Mouse (Mus musculus) small intestine, adult 2 months (tissue): ENCODE results near the gene Jpt2. TPM values are rescaled to one million over a fixed set of nuclear protein-coding genes. Genes with fewer than 3 reads are reported as not detected.

Source experiments
- H3K27ac ChIP-seq: fragments of 200-500 bp; 2 replicates; pipeline ENCODE4 v1.5.1; 2012; ENCODE audit warnings: low read depth, low read length, control low read depth, inconsistent platforms; ENCODE audit not compliant: insufficient read depth
- H3K27me3 ChIP-seq: fragments of 200-500 bp; 2 replicates; pipeline ENCODE4 v1.6.1; 2012; ENCODE audit warnings: mild to moderate bottlenecking, moderate library complexity, low read length, inconsistent platforms; ENCODE audit not compliant: control insufficient read depth, insufficient read depth
- H3K36me3 ChIP-seq: fragments of 200-500 bp; 2 replicates; pipeline ENCODE4 v1.6.1; 2012; ENCODE audit warnings: mild to moderate bottlenecking, low read length, control low read depth, inconsistent platforms; ENCODE audit not compliant: control insufficient read depth, insufficient read depth
- H3K4me1 ChIP-seq: fragments of 200-500 bp; 2 replicates; pipeline ENCODE4 v1.6.1; 2012; ENCODE audit warnings: low read length, inconsistent platforms, mixed read lengths; ENCODE audit not compliant: control insufficient read depth, insufficient read depth, insufficient read length
- H3K4me3 ChIP-seq: fragments of 200-500 bp; 2 replicates; pipeline ENCODE4 v1.5.1; 2012; ENCODE audit warnings: low read depth, mild to moderate bottlenecking, control low read depth, inconsistent platforms, low read length, moderate library complexity
- CTCF ChIP-seq: fragments of 200-500 bp; IDR thresholded peaks from 2 replicates; pipeline ENCODE4 v1.5.1; 2012; ENCODE audit warnings: low read depth, mild to moderate bottlenecking, control low read depth, inconsistent platforms, low read length, moderate library complexity, mixed read lengths; ENCODE audit not compliant: insufficient replicate concordance, insufficient read length; ENCODE audit errors: extremely low read depth
- POLR2A ChIP-seq: fragments of 200-500 bp; IDR thresholded peaks from 2 replicates; pipeline ENCODE4 v1.6.1; 2012; ENCODE audit warnings: low read depth, mild to moderate bottlenecking, control low read depth, inconsistent platforms, low read length, moderate library complexity
- WGBS: fragments of 180-500 bp; shearing (Covaris S2); methylation state at CpG from one replicate; pipeline ENCODE4 v1.1.7; 2018; 5-methylcytosine and 5-hydroxymethylcytosine counted together
- polyA plus RNA-seq: library from polyadenylated mRNA; depleted of rRNA; stranded (reverse); fragments of >200 nt; gene quantifications from 2 replicates; pipeline ENCODE4 v1.2.3, GENCODE M21; 2012; rRNA removed

Jpt2 gene
- polyA plus RNA-seq, 1 experiment, result 18.2 TPM

DNA sequence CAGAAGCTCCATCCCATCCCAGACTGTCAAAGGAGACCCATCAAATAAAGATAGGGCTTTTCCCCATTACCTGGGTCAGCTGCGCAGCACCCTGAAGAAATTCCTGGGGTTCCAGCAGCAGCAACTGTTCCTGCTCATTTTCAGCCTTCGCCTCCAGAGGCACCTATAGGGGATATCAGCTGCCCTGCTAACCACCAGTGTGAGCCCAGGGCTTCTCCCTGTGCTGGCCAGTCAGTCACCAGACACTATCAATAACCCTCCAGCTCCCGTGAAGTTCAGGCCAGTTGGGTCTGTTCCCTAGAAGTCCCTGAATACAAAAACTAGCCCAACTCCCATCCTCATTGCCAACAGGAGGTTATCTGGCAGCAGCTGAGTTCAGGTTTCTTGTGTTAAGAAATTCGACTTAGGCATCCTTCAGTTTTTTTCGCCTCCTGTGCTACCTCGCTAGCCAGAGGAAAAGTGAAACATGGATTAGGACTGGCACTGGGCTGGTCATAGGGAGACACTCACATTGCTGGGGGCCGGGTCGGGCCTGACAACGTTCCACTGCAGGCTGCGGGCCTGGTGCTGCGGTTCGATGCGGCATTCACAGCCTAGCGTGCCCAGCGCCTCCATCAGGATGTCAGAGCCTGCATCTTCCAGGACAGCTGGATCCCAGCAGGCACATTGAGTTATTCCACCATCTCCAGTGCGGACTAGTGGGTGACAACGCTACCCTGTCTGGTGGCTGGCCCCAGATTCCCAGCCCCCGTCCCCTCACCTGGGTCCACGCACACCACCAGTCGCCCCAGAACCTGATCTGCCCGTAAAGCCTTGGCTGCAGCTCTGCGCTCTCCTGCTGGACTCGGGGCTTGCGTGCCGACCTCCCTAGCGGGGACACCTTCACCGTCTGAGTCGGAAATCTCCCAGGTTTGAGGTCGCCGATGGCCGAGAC is 66.2 kb downstream of the Jpt2 start:
- Histone ChIP-seq H3K4me1 (peaks cover 11% of the 10 kb centered on the region), H3K27ac (peak overlapping the region; percentile 43), H3K36me3 (peaks cover 40% of the 10 kb centered on the region), H3K4me3 (peak overlapping the region; percentile 72), H3K27me3 (no peaks in the 10 kb centered on the region)
- TF ChIP-seq CTCF, result no peak
- 8% methylated on average over 31 of the region's 31 CpGs for WGBS

DNA sequence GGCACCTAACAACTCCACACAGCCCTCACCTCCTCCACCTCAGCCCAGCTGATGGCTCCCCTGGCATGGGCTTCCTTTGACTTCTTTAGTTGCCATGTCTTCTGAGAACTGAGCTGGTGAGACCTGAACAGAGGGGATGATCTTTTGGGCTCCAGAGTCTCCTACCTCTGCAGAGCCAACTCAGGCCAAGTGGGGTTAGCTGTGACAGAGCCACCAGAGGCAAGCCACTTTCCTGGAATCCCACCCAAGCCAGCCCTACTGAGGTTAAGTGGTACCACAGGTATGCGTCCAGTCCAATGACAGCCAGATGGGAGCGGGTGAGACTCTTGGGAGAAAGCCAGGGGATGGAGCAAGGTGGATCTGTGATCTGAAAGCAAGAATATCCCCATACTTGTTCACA is 67.2 kb downstream of the Jpt2 start:
- 98% methylated on average over 2 of the region's 2 CpGs for WGBS
- Histone ChIP-seq H3K36me3 (peaks cover 32% of the 10 kb centered on the region), H3K4me3 (no peak overlapping the region), H3K27me3 (no peaks in the 10 kb centered on the region), H3K4me1 (peaks cover 11% of the 10 kb centered on the region), H3K27ac (no peak overlapping the region)
- TF ChIP-seq CTCF, result no peak
- no peak for TF ChIP-seq POLR2A

- Histone ChIP-seq H3K36me3 (peaks cover 30% of the 10 kb centered on the region), H3K4me1 (peaks cover 10% of the 10 kb centered on the region), H3K4me3 (no peak overlapping the region), H3K27me3 (no peaks in the 10 kb centered on the region), H3K27ac (no peak overlapping the region)
- no peak for TF ChIP-seq POLR2A
- no peak for TF ChIP-seq CTCF
- WGBS, result 92% methylated on average over 12 of the region's 12 CpGs
Measured at GRCm38 (mm10) chr17:24892785-24893184, 67.7 kb downstream of the Jpt2 start.

- Histone ChIP-seq H3K4me3 (no peak overlapping the region), H3K36me3 (peaks cover 27% of the 10 kb centered on the region), H3K27ac (no peak overlapping the region), H3K27me3 (no peaks in the 10 kb centered on the region), H3K4me1 (peaks cover 8% of the 10 kb centered on the region)
- WGBS, result 79% methylated on average over 13 of the region's 13 CpGs
- TF ChIP-seq CTCF (no peak), POLR2A (no peak)
Measured at GRCm38 (mm10) chr17:24891321-24891720, 69.2 kb downstream of the Jpt2 start.

- no peaks in the 10 kb centered on the region for H3K27me3 ChIP-seq
- H3K36me3 ChIP-seq, result peaks cover 27% of the 10 kb centered on the region
- WGBS, result 82% methylated on average over 19 of the region's 19 CpGs
- H3K4me1 ChIP-seq, result peaks cover 10% of the 10 kb centered on the region
- no peak overlapping the region for H3K27ac ChIP-seq
- TF ChIP-seq POLR2A, result no peak
- TF ChIP-seq CTCF, result no peak
- no peak overlapping the region for H3K4me3 ChIP-seq
Measured at GRCm38 (mm10) chr17:24890151-24891092, 70.1 kb downstream of the Jpt2 start.

DNA sequence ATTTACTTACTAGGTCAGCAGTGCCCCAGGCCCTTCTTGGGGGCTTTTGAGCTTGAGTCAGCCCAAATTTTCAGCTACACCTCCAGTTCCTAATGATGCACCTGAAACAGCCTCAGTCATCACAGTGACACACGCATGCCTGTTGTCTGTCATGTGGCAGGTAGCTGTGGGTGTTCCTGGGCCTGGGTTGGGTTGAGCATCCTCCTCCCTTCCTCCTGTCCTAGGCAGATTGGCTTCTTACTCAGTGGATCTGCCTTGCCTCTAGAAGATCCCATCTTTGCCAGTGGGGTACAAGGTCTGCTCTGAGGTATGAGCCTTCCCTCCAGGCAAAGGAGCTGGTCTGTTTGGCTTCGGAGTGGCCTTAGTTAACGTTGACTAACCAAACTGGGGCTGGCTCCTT is 71.6 kb downstream of the Jpt2 start:
- H3K4me3 ChIP-seq, result no peak overlapping the region
- no peaks in the 10 kb centered on the region for H3K27me3 ChIP-seq
- H3K36me3 ChIP-seq, result peaks cover 34% of the 10 kb centered on the region
- no peak for TF ChIP-seq POLR2A
- no peak for TF ChIP-seq CTCF
- no peak overlapping the region for H3K27ac ChIP-seq
- H3K4me1 ChIP-seq, result peaks cover 13% of the 10 kb centered on the region
- 75% methylated on average over 3 of the region's 3 CpGs for WGBS

Other genes starting within 250 kb of the Jpt2 start
- gene Rnf151, start 242.6 kb downstream of the Jpt2 start, polyA plus RNA-seq, result 0.19 TPM in 1 of 2 replicates, not detected in the other
- gene Rps2, start 242.6 kb downstream of the Jpt2 start, polyA plus RNA-seq, result 1,627 and 2,207 TPM in 2 replicates
- gene Ndufb10, start 236.2 kb downstream of the Jpt2 start, polyA plus RNA-seq, result 384 and 403 TPM in 2 replicates
- 0.11 and 0.19 TPM in 2 replicates for gene Rpl3l, start 232.9 kb downstream of the Jpt2 start, polyA plus RNA-seq
- 29.5 and 54.2 TPM in 2 replicates for gene Msrb1, start 224.0 kb downstream of the Jpt2 start, polyA plus RNA-seq
- 1.7 and 2.8 TPM in 2 replicates for gene Hs3st6, start 207.7 kb downstream of the Jpt2 start, polyA plus RNA-seq
- not detected in 2 replicates for gene Meiob, start 156.4 kb downstream of the Jpt2 start, polyA plus RNA-seq
- 352 and 372 TPM in 2 replicates for gene Hagh, start 120.5 kb downstream of the Jpt2 start, polyA plus RNA-seq
- gene Fahd1, start 110.3 kb downstream of the Jpt2 start, polyA plus RNA-seq, result 65.2 and 108 TPM in 2 replicates
- 0.42 and 1.4 TPM in 2 replicates for gene Igfals, start 94.7 kb downstream of the Jpt2 start, polyA plus RNA-seq
- 33.0 and 39.9 TPM in 2 replicates for gene Nubp2, start 74.3 kb downstream of the Jpt2 start, polyA plus RNA-seq
- gene Spsb3, start 74.0 kb downstream of the Jpt2 start, polyA plus RNA-seq, result 51.5 and 88.1 TPM in 2 replicates
- 20.3 and 21.0 TPM in 2 replicates for gene Eme2, start 65.6 kb downstream of the Jpt2 start, polyA plus RNA-seq
- gene Mrps34, start 65.6 kb downstream of the Jpt2 start, polyA plus RNA-seq, result 244 and 319 TPM in 2 replicates
- gene Nme3, start 64.2 kb downstream of the Jpt2 start, polyA plus RNA-seq, result 29.4 and 52.4 TPM in 2 replicates
- gene Mapk8ip3, start 23.7 kb downstream of the Jpt2 start, polyA plus RNA-seq, result 37.0 and 51.7 TPM in 2 replicates
- 5.8 and 10.0 TPM in 2 replicates for gene Cramp1l, start 55.1 kb upstream of the Jpt2 start, polyA plus RNA-seq
- gene Ift140, start 55.4 kb upstream of the Jpt2 start, polyA plus RNA-seq, result 4.2 and 8.4 TPM in 2 replicates
- gene Tmem204, start 122.9 kb upstream of the Jpt2 start, polyA plus RNA-seq, result 9.7 and 17.7 TPM in 2 replicates
- 7.3 and 8.9 TPM in 2 replicates for gene Telo2, start 155.3 kb upstream of the Jpt2 start, polyA plus RNA-seq
- gene Ptx4, start 160.1 kb upstream of the Jpt2 start, polyA plus RNA-seq, result 0.10 TPM in 1 of 2 replicates, not detected in the other
- 9.5 and 15.9 TPM in 2 replicates for gene Clcn7, start 172.7 kb upstream of the Jpt2 start, polyA plus RNA-seq
- 0.06 TPM in 1 of 2 replicates, not detected in the other for gene Ccdc154, start 201.8 kb upstream of the Jpt2 start, polyA plus RNA-seq
- gene Gm38655, start 214.8 kb upstream of the Jpt2 start, polyA plus RNA-seq, result 0.33 and 0.46 TPM in 2 replicates
- 5.4 and 6.3 TPM in 2 replicates for gene BC003965, start 223.9 kb upstream of the Jpt2 start, polyA plus RNA-seq
- 7.1 and 11.7 TPM in 2 replicates for gene Unkl, start 227.7 kb upstream of the Jpt2 start, polyA plus RNA-seq